Mouse (Mus musculus) neural tube, embryonic 14.5 days (tissue): ENCODE measurements around the gene Eea1. TPM values are rescaled to one million over a fixed set of nuclear protein-coding genes. Genes with fewer than 3 reads are reported as not detected.
"Not testable (repeated sequence)": the region's sequence is repeated elsewhere in the genome, so short reads cannot be mapped to it uniquely, and the experiment has no call there.

Source experiments
- ATAC-seq: fragments of 200-750 bp; cut with Nextera tagmentation; 2 replicates; pipeline ENCODE4 v1.8.0; 2017; ENCODE audit warnings: low read depth, mild to moderate bottlenecking, moderate TSS enrichment, moderate library complexity
- H3K27ac ChIP-seq: fragments of 300-500 bp; sonication (generic); 2 replicates; pipeline ENCODE4 v1.5.1; 2014; ENCODE audit warnings: low read depth, mild to moderate bottlenecking, control low read depth, low read length, moderate library complexity, mixed read lengths
- H3K27me3 ChIP-seq: fragments of 300-500 bp; sonication (generic); 2 replicates; pipeline ENCODE4 v1.6.1; 2014; ENCODE audit warnings: low read length; ENCODE audit not compliant: control insufficient read depth, insufficient read depth
- H3K36me3 ChIP-seq: fragments of 300-500 bp; sonication (generic); 2 replicates; pipeline ENCODE4 v1.6.1; 2014; ENCODE audit warnings: low read length, mixed read lengths; ENCODE audit not compliant: control insufficient read depth, insufficient read depth
- H3K4me1 ChIP-seq: fragments of 300-500 bp; sonication (generic); 2 replicates; pipeline ENCODE4 v1.6.1; 2014; ENCODE audit warnings: low read length; ENCODE audit not compliant: control insufficient read depth, insufficient read depth
- H3K4me2 ChIP-seq: fragments of 300-500 bp; sonication (generic); 2 replicates; pipeline ENCODE4 v1.6.1; 2014; ENCODE audit warnings: mild to moderate bottlenecking, low read depth, low read length, control low read depth
- H3K4me3 ChIP-seq: fragments of 300-500 bp; sonication (generic); 2 replicates; pipeline ENCODE4 v1.5.1; 2014; ENCODE audit warnings: low read depth, low read length, control low read depth, mixed read lengths
- H3K9ac ChIP-seq: fragments of 300-500 bp; sonication (generic); replicated peaks from 2 replicates; pipeline ENCODE4 v1.6.1; 2014; ENCODE audit warnings: low read depth, mild to moderate bottlenecking, control low read depth, low read length, mixed read lengths
- H3K9me3 ChIP-seq: fragments of 300-500 bp; sonication (generic); 2 replicates; pipeline ENCODE4 v1.6.1; 2016; ENCODE audit warnings: low read length; ENCODE audit not compliant: control insufficient read depth
- WGBS: fragments of 180-500 bp; shearing (Covaris S2); extraction: QIAGEN DNeasy Blood & Tissue Kit; methylation state at CpG from one replicate; pipeline ENCODE4 v1.1.7; 2014; 5-methylcytosine and 5-hydroxymethylcytosine counted together
- polyA plus RNA-seq: library from polyadenylated mRNA; unstranded; fragments of >200 nt; fragmentation: Nextera tagmentation; extraction: Ambion mirVana; gene quantifications from 2 replicates; pipeline ENCODE4 v1.2.1, GENCODE M21; 2014

Gene Eea1
- polyA plus RNA-seq, 1 experiment from 2014 or later: 30.1 TPM

DNA sequence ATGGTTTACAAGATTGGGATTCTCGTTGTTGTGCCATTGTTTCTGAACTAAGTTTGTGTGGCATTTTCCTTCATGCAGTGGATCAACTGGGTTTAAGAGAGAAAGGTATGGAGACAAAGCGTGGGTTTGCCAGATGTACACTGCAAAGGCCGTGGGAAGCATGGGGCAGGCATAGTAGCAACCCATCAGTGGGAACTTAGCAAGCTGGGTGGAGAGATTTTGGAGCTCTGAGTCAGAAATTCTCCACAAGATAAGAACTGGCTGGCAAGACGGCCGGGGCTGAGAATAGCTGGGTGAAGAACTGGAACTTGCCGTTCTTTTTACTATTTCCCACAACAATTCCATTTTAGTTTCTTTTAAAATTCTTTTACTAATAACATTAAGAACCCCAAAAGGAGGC is 35.8 kb upstream of the Eea1 start:
- Histone ChIP-seq H3K36me3 (no peaks in the 10 kb centered on the region), H3K4me3 (no peak overlapping the region), H3K4me2 (no peak overlapping the region), H3K9me3 (no peaks in the 10 kb centered on the region), H3K27me3 (no peaks in the 10 kb centered on the region), H3K27ac (no peak overlapping the region), H3K9ac (no peak overlapping the region), H3K4me1 (no peaks in the 10 kb centered on the region)
- 87% methylated on average over 6 of the region's 6 CpGs for WGBS
- ATAC-seq: no peak

DNA sequence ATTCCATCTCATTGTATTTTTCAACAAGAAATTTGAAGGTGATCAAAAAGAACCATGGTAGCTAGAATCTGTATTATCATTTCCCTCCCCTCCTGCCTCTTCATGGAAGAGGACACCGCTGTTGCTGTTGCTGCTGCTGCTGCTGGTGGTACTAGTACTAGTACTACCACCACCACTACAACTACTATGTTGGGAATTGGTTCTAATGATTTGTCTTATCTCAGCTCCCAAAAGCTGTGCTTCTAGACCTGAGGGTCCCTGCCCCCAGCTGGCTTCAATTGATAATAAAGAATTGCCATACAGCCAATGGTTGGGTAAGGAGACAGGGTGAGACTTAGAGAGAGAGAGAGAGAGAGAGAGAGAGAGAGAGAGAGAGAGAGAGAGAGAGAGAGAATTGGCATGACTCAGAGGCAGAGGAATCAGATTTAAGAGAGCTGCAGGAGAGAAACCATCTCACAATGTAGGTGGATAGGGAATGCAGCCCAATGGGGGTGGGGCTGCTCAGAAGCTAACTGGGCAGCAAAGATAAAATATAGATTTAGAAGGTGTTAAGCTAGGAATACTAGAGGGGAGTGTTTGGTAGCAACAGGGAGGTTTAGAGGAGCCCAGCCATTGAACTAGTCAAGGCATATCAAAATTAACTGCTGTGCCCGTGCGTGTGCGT is 31.1 kb upstream of the Eea1 start:
- H3K9me3 ChIP-seq: no peaks in the 10 kb centered on the region
- no peaks in the 10 kb centered on the region for H3K4me1 ChIP-seq
- H3K36me3 ChIP-seq: no peaks in the 10 kb centered on the region
- H3K9ac ChIP-seq: no peak overlapping the region
- no peak overlapping the region for H3K4me3 ChIP-seq
- H3K27me3 ChIP-seq: no peaks in the 10 kb centered on the region
- no peak overlapping the region for H3K4me2 ChIP-seq
- 90% methylated on average over 4 of the region's 4 CpGs for WGBS
- ATAC-seq: no peak
- no peak overlapping the region for H3K27ac ChIP-seq

DNA sequence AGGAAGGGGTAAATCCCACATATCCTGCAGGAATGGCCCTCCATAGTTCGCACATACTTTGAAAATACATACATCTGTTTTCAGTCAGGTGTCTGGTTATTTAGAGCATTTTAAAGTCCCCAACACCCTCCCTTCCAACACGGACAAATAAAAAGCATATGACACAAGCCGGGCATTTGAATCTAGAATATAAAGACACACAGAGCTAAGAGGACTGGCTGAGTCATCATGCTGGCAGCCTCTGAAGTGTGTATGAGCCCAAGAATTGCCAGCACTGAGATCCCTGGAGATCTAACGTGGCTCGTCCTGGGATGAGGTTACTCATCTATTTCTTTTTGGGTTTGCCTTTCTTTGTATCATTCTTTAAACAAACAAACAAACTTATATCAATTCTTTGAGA is 29.4 kb upstream of the Eea1 start:
- Histone ChIP-seq H3K27ac (no peak overlapping the region), H3K27me3 (no peaks in the 10 kb centered on the region), H3K4me3 (no peak overlapping the region), H3K4me2 (no peak overlapping the region), H3K9ac (no peak overlapping the region), H3K9me3 (no peaks in the 10 kb centered on the region), H3K36me3 (no peaks in the 10 kb centered on the region), H3K4me1 (no peaks in the 10 kb centered on the region)
- ATAC-seq: no peak
- 91% methylated on average over 5 of the region's 5 CpGs for WGBS

DNA sequence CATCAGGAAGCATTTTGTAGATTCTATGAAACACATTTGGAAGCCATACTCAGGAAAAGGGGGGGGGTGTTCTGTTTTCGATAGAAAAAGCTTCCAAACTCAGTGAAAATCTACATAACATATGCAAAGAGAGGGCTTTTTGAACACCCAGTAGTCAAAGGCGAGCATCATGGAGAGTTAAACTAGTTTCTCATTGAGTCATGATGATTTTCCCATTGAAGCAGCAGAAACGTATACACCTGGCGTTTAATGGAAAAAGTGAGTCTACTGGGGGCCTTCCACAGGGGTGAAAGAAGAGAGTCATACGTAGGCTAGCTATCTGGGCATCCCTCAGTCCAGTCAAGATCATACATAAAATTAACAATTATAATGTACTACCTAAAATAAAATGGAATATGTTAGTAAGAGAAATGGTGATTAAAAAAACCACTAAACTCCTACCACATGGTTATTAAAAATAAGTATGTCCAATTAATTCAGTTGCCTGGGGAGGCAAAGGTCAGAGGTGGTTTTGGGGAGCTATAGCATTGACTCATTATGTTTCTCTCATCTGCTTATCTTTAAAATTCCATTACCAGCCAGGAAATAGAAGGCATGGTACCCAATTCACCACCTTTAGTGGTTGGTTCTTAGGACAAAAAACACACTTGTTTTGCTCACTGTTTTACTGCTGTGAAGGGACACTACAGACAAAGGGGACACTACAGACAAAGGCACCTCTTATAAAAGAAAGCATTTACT is 25.8 kb upstream of the Eea1 start:
- Histone ChIP-seq H3K36me3 (no peaks in the 10 kb centered on the region), H3K4me1 (no peaks in the 10 kb centered on the region), H3K9ac (no peak overlapping the region), H3K27ac (no peak overlapping the region), H3K4me3 (no peak overlapping the region), H3K27me3 (no peaks in the 10 kb centered on the region), H3K9me3 (no peaks in the 10 kb centered on the region), H3K4me2 (no peak overlapping the region)
- WGBS: 93% methylated on average over 5 of the region's 5 CpGs
- ATAC-seq: no peak

- H3K36me3 ChIP-seq: no peaks in the 10 kb centered on the region
- WGBS: 5% methylated on average over 3 of the region's 3 CpGs
- H3K9me3 ChIP-seq: no peaks in the 10 kb centered on the region
- no peak overlapping the region for H3K4me2 ChIP-seq
- no peak for ATAC-seq
- H3K4me1 ChIP-seq: no peaks in the 10 kb centered on the region
- no peak overlapping the region for H3K9ac ChIP-seq
- H3K4me3 ChIP-seq: no peak overlapping the region
- H3K27ac ChIP-seq: no peak overlapping the region
- no peaks in the 10 kb centered on the region for H3K27me3 ChIP-seq
Measured at GRCm38 (mm10) chr10:95918716-95919115, 21.7 kb upstream of the Eea1 start.

- no peak for ATAC-seq
- no peaks in the 10 kb centered on the region for H3K27me3 ChIP-seq
- no peaks in the 10 kb centered on the region for H3K4me1 ChIP-seq
- H3K4me2 ChIP-seq: no peak overlapping the region
- H3K36me3 ChIP-seq: no peaks in the 10 kb centered on the region
- no peak overlapping the region for H3K4me3 ChIP-seq
- WGBS: 74% methylated on average over 6 of the region's 6 CpGs
- no peaks in the 10 kb centered on the region for H3K9me3 ChIP-seq
- no peak overlapping the region for H3K9ac ChIP-seq
- no peak overlapping the region for H3K27ac ChIP-seq
Measured at GRCm38 (mm10) chr10:95923263-95924217, 16.9 kb upstream of the Eea1 start.

- 96% methylated on average over 13 of the region's 13 CpGs for WGBS
- not testable (repeated sequence) for H3K36me3 ChIP-seq, H3K27me3 ChIP-seq, H3K4me2 ChIP-seq, ATAC-seq, H3K4me1 ChIP-seq, H3K27ac ChIP-seq, H3K9me3 ChIP-seq, H3K9ac ChIP-seq, H3K4me3 ChIP-seq
Measured at GRCm38 (mm10) chr10:95933631-95934030, 6.8 kb upstream of the Eea1 start.

DNA sequence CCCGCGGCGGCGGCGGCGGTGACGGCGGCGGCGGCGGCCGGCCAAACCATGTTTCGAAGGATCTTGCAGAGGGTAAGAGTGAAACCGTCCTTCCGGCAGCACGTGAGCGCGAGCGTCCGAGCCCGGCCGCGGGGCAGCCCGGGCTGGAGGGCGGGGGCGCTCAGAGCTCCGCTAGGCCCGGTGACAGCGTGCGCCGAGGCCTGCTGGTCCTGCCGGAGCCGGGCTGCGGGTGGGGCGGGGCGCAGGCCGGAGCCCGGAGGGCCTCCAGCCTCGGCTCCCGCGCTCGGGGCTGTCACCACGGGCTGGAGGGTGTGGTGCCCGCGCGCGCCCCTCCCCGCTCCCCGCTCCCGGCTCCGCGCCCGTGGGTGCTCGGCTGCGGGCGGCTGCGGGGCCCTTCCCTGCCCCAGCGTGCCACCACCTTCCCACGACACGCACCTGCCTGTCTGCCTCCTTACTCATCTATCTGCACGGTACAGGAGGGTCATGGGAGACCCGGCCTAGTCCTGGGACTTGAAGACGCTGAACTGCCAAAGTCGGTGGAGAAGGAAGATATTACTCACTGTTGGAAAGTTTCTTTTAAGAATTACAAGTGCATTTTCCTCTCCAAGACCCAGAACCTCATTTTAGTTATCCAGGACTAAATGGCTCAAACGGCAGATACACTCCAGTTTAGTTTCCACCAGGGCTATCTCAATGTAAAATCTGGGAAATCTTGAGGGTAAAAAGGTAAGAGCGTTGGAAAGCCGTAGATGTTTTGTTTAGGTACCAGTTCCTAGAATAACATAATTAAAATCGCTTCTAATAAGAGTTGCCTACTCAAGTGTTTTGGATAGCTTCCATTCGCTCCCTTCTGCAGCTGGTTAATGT is 684 bp downstream of the Eea1 start:
- WGBS: 7% methylated on average over 43 of the region's 69 CpGs
- H3K4me1 ChIP-seq: peaks cover 15% of the 10 kb centered on the region
- peak overlapping the region; percentile 89 for H3K27ac ChIP-seq
- peak overlapping the region; percentile 84 for H3K9ac ChIP-seq
- H3K36me3 ChIP-seq: no peaks in the 10 kb centered on the region
- H3K9me3 ChIP-seq: no peaks in the 10 kb centered on the region
- H3K4me3 ChIP-seq: peak overlapping the region; percentile 84
- ATAC-seq: peak; percentile 80
- peak overlapping the region; percentile 81 for H3K4me2 ChIP-seq
- H3K27me3 ChIP-seq: no peaks in the 10 kb centered on the region
